Mouse (Mus musculus): ENCODE data around the gene Cyp21a1.
"Not testable (repeated sequence)": the region's sequence is repeated elsewhere in the genome, so short reads cannot be mapped to it uniquely, and the experiment has no call there.

Cyp21a1 gene

GRCm38 (mm10) chr17:34804301-34804700 is at the start of gene Cyp21a1:
Gene Cyp21a1, minus strand, starts transcription at chr17:34804561.
- DNase-seq (ENCODE audit: low spot score) = not testable (repeated sequence)

DNA sequence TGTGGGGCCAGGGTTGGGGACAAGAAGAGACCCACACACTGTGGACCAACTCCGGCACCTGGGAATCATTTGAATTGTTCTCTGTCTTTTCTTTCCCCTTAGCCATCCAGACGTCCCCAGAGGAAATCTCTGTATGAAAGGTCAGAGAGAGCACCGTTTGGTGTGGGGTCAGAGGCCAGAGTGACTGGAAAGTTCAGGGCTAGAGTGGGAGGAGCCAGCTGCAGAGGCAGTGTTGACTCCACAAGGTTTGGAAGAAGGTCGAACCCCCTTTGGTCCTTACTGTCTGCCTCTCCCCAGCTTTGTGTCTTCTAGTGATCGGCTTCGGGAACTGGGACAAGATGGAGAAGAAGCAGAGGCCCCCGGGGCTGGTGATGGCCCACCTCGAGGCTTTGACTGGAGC is 49.1 kb upstream of the Cyp21a1 start:
- DNase-seq (ENCODE audit: low spot score) = no peak

- peak; percentile 20 for DNase-seq (ENCODE audit: low spot score)
These were observed 46.3 kb upstream of the Cyp21a1 start for GRCm38 (mm10) chr17:34850517-34851125.

GRCm38 (mm10) chr17:34849722-34850516 is 45.6 kb upstream of the Cyp21a1 start, which contains the start of the genes Skiv2l and Nelfe:
Gene Skiv2l, minus strand, starts transcription at chr17:34850210.
Gene Nelfe, plus strand, starts transcription at chr17:34850391.
- peak; percentile 99 for DNase-seq (ENCODE audit: low spot score)

GRCm38 (mm10) chr17:34847615-34848014 is 43.3 kb upstream of the Cyp21a1 start:
- DNase-seq (ENCODE audit: low spot score) = no peak

DNA sequence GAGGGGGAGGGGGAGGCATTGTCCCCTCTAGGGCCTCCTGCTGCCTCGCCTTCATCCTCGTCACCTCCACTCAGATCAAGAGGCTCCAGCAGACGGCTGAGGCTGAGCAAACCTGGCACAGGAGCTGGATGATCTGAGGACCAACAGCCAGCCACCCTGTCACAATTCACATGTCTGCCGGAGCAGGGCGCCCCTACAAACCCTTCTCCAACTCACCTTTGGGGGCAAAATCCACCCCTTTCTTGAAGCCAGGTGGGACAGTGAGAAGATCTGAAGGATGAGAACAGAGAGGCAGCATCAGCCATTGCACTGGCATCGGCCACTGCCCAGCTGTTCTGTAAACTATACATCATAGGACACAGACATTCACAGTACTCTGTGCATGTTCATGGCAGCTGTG is 42.8 kb upstream of the Cyp21a1 start:
- DNase-seq (ENCODE audit: low spot score) = no peak

- DNase-seq (ENCODE audit: low spot score) = no peak
These were observed 40.5 kb upstream of the Cyp21a1 start for GRCm38 (mm10) chr17:34844884-34845283.

DNA sequence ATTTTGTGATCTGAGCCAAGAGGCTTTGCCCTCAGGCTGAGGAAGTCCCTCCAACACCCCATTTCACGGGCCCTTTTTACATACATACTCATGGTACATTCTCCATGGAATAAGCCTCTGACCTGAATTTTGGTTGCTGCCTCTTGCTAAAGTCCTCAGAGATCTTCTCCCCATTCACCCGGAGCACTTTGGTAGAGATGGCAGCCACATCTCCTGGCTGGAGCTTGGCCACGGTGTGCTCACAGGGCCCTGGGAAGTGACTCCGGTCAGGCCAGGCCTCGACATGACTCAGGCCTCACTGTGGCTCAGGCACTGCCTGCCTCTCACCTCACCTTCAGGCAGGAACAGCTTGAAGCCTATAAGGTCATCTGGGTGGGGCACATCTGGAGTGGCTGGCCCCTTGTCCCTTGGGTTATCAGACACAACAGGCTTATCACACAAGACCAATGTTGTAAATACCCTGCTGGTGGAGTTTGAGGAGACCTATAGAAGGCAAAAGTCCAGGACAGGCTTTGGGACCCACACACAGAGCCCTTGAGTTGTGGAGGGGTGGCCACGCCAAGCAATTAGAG is 36.5 kb upstream of the Cyp21a1 start:
- no peak for DNase-seq (ENCODE audit: low spot score)

GRCm38 (mm10) chr17:34838785-34839184 is 34.4 kb upstream of the Cyp21a1 start:
- no peak for DNase-seq (ENCODE audit: low spot score)

DNA sequence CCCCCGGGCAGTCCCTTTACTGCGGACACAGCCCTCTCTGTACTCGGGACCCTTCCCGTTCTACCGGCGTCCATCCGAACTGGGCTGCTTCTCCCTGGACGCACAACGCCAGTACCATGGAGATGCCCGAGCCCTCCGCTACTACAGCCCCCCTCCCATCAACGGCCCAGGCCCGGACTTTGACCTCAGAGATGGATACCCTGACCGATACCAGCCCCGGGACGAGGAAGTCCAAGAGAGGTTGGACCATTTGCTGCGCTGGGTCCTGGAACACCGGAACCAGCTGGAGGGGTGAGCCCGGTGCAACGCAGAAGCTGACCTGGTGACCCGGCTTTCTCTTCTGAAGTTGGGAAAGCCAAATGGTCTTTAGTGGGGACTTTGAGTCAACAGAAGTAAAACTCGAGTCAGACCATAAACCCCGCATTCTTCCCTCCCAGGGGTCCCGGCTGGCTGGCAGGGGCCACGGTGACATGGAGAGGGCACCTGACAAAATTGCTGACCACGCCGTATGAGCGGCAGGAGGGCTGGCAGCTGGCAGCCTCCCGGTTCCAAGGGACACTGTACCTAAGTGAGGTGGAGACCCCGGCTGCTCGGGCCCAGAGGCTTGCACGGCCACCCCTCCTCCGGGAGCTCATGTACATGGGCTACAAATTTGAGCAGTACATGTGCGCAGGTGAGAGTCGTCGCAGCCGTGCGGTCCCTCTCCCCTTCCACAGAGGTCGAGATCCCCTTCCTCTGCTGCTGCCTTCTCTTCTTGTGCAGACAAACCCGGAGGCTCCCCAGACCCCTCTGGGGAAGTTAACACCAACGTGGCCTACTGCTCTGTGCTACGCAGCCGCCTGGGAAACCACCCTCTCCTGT is 33.3 kb upstream of the Cyp21a1 start:
- no peak for DNase-seq (ENCODE audit: low spot score)

GRCm38 (mm10) chr17:34836856-34837221 is 32.5 kb upstream of the Cyp21a1 start, which contains the start of the genes Stk19 and Dxo:
Gene Stk19, minus strand, starts transcription at chr17:34836945.
Gene Dxo, plus strand, starts transcription at chr17:34837019.
- peak; percentile 98 for DNase-seq (ENCODE audit: low spot score)

GRCm38 (mm10) chr17:34836155-34836855 is 31.9 kb upstream of the Cyp21a1 start:
- no peak for DNase-seq (ENCODE audit: low spot score)

GRCm38 (mm10) chr17:34830776-34831175 is 26.4 kb upstream of the Cyp21a1 start:
- not testable (repeated sequence) for DNase-seq (ENCODE audit: low spot score)

- no peak for DNase-seq (ENCODE audit: low spot score)
These were observed 10.5 kb upstream of the Cyp21a1 start for GRCm38 (mm10) chr17:34814818-34815370.

- not testable (repeated sequence) for DNase-seq (ENCODE audit: low spot score)
These were observed 9.4 kb upstream of the Cyp21a1 start for GRCm38 (mm10) chr17:34813747-34814146.

DNA sequence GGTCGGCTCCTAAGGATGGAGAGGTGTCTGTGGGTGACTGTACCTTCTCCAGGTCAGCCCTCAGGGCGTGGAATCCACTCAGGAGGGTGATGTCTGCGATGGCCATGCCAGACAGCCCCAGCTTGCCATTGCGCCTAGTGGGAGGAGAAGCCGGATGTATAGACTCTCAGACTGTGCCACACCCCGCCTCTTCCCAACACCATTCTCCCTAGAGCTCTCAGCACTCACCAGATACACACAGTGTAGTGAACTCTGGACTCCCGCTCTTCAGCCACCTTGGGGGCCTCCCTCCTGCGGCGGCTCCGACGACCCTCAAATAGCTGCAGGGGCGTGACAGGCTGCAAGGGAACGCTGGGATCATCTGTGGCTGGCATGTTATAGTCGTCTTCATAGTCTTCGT is 6.9 kb upstream of the Cyp21a1 start:
- DNase-seq (ENCODE audit: low spot score) = no peak

GRCm38 (mm10) chr17:34810811-34811210 is 6.5 kb upstream of the Cyp21a1 start:
- DNase-seq (ENCODE audit: low spot score) = not testable (repeated sequence)

GRCm38 (mm10) chr17:34810411-34810810 is 6.0 kb upstream of the Cyp21a1 start:
- not testable (repeated sequence) for DNase-seq (ENCODE audit: low spot score)

GRCm38 (mm10) chr17:34808599-34809205 is 4.3 kb upstream of the Cyp21a1 start:
- DNase-seq (ENCODE audit: low spot score) = no peak

DNA sequence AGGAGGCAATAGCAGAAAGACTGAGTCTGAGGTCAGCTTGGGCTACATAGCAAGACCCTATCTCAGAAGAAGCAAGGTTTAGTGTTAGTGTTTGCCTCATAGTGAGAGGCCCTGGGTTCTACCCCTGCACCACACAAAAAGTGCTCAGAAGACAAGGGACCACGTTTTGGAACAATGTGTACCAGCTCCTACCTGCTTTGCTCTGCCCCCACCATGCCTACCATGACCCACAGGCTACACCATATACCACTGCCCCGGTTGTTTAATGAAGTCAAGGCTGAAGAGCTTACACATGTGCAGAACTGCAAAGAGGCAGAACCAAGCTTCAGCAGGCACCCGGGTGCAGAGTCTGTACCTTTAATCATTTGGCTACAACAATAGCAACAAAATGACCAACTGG is 2.8 kb upstream of the Cyp21a1 start:
- no peak for DNase-seq (ENCODE audit: low spot score)
